Mouse (Mus musculus): ENCODE data around the gene Slc16a8. TPM values are rescaled to one million over a fixed set of nuclear protein-coding genes. Genes with fewer than 3 reads are reported as not detected.
"Not testable (repeated sequence)": the region's sequence is repeated elsewhere in the genome, so short reads cannot be mapped to it uniquely, and the experiment has no call there.

Gene Slc16a8
- total RNA-seq, 2 experiments from 2014 or later: not detected

GRCm38 (mm10) chr15:79263726-79264125 lies 9.2 kb upstream of the Slc16a8 start:
- DNase-seq (ENCODE audit: low spot score in 2 of 2): no peak

- no peak for DNase-seq (ENCODE audit: low spot score in 2 of 2)
Measured at GRCm38 (mm10) chr15:79262786-79263309, 8.3 kb upstream of the Slc16a8 start.

- DNase-seq (ENCODE audit: low spot score in 2 of 2): peak in 1 of 2 experiments; percentile 22
Measured at GRCm38 (mm10) chr15:79262375-79262774, 7.8 kb upstream of the Slc16a8 start.

- DNase-seq (ENCODE audit: low spot score in 2 of 2): no peak
Measured at GRCm38 (mm10) chr15:79261757-79262156, 7.2 kb upstream of the Slc16a8 start.

- peak; percentile 46 to 63 for DNase-seq (ENCODE audit: low spot score in 2 of 2)
Measured at GRCm38 (mm10) chr15:79261095-79261725, 6.6 kb upstream of the Slc16a8 start.

GRCm38 (mm10) chr15:79258521-79258920 lies 4.0 kb upstream of the Slc16a8 start:
- DNase-seq (ENCODE audit: low spot score in 2 of 2): no peak

DNA sequence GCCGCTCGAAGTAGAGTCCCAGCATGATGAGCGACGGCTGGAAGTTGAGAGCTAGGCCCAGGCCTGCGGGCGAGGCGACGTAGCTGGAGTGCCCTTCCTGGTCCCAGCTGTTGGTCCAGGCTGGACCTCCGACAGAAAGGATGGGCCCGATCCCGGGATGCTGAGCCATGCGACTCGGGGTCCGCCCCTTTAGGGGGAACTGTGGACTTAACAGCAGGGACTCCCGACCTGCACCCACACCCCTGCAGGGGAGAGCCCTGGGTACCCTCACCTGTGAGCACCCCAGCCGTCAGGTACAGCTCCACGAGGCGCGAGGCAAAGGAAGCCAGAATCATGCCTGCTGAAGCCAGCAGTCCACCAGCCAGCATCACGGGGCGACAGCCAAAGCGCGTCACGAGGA lies 2.0 kb downstream of the Slc16a8 start:
- no peak for DNase-seq (ENCODE audit: low spot score in 2 of 2)

DNA sequence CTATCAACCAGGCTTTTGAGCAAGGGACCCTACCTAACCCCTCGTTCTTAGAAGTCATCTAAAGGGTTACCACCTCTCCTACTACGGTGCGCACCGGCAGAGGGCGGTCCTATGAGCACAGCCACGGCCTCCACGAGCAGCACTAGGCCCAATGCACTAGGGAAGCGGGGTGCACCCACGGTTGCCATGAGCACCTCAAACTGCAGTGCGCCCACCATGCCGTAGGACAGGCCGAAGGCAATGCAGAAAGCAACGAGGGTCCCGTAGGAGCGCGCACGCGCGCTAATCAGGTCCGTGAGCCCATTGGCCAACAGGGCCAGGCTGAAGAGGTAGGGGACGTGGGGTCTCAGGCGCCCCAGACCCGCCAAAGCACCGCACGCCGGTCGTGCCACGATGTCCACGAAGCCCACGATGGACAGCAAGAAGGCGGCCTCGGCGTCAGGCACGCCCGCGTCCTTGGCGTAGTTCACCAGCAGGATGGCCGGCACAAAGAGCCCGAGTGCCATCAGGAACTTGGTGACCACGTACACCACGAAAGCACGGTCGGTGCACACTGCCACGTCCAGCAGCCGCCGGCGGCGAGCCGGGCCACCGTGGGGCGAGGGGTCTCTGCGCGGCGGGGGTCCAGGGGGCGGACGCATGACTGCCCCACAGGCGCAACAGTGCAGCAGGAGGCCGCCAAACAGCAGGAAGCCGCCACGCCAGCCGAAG lies 2.6 kb downstream of the Slc16a8 start:
- peak in 1 of 2 experiments; percentile 28 for DNase-seq (ENCODE audit: low spot score in 2 of 2)

- peak in 1 of 2 experiments; percentile 34 for DNase-seq (ENCODE audit: low spot score in 2 of 2)
Measured at GRCm38 (mm10) chr15:79251168-79251567, 3.4 kb downstream of the Slc16a8 start.

GRCm38 (mm10) chr15:79250236-79250635 lies 4.3 kb downstream of the Slc16a8 start:
- DNase-seq (ENCODE audit: low spot score in 2 of 2): no peak

DNA sequence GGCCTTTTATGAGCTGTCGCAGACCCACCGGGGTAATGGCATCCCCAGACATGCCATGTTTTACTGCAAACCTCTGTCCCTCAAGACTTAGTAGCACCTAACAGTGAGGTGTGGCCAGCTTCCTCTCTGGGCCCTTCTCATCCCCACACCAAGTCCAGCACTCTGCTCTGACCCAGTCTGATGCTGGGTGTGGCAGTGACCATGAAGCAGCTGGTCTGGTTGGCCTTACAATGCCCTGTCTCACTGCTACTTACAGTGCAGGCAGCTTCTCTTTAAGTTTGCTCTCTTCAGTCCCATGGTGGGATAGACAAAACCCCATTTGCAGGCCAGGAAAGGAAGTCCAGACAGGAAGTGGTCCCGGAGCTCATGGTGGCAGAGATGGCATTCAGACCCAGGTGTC lies 9.2 kb downstream of the Slc16a8 start:
- DNase-seq (ENCODE audit: low spot score in 2 of 2): no peak

DNA sequence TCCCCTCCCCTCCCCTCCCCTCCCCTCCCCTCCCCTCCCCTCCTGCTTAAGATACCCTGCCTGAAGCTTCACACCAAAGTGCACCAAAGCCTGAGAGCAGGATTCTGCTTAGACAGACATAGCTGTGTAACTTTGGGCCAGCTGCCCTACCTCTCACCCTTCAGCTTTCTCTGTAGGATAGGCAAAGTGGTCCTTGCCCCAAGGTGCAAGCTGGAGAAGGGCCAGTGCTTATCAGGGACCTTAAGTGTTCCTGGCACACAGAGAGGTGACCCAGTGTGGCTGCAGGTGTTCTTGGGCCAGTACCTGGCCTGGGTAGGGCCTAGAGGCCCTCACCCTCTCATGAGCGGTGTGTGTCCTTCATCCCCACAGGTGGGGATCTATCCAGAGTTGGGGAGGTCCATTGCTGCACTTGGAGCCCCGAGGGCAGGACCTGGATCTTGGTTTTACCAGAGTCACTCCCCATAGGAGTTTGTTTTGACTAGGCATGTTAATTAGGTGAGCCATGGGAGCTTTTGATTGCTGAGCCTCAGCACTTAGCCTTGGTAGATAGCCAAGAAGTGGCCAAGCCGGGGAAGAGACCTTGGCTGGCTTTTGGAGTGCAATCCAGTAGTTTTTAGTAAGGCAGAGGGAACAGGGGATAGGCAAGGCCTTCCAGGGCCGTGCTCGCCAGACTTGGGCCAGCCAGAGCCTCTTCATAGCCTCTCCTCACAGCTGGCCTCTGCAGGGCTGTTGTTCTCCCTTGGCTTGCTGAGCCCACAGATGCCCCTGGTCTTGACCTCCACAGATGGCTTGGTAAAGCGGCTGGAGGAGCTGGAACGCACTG lies 10.3 kb downstream of the Slc16a8 start:
- no peak for DNase-seq (ENCODE audit: low spot score in 2 of 2)

GRCm38 (mm10) chr15:79243234-79244042 lies 11.1 kb downstream of the Slc16a8 start:
- DNase-seq (ENCODE audit: low spot score in 2 of 2): peak; percentile 98 to 99

DNA sequence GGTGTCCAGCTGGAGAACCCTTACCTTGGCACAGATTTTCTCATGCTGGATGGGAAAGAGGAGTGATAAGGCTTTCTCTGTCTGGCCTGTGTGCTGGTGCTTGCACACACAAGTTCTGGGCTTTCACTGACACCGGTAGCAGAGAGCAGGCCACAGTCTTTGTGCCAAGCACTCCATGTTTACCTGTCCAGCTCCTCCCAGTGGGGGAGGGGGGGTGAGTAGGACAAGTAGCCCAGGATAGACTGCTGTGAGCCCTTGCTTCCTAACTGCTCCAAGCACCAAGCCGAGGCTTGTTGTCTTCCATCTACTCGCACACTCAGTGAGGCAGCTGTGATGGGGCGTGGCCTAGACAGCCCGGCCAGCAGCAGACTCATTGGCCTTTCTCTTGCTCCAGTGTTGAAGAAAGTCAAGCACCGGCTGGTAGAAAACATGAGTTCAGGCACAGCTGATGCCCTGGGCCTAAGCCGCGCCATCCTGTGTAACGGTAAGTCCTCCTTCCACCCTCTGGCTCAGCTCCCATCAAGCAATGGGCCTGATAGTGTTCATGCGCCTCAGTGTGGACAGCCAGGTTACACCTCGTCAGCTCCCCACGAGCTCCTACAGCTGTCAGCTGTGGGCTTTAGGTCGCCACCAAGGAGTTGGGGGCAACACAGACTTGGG lies 11.9 kb downstream of the Slc16a8 start:
- no peak for DNase-seq (ENCODE audit: low spot score in 2 of 2)

DNA sequence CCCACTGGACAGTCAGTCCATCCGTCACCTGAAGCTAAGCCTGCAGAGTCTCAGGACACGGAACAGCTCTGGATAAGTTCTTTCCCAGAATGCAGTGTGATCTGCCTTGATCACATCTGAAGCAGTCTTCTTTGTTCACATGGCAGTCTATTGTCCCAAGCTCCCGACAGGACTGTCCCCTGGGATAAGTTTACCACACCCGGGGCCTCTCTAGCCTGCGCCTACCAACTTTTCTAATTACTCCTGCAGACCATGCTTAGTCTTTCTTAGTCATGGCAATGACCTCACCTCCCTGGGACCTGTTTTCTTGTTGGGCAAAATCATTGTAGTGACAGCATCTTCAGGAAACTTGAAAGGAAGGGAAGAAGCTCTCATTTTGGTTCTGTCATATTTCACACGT lies 16.5 kb downstream of the Slc16a8 start:
- no peak for DNase-seq (ENCODE audit: low spot score in 2 of 2)

DNA sequence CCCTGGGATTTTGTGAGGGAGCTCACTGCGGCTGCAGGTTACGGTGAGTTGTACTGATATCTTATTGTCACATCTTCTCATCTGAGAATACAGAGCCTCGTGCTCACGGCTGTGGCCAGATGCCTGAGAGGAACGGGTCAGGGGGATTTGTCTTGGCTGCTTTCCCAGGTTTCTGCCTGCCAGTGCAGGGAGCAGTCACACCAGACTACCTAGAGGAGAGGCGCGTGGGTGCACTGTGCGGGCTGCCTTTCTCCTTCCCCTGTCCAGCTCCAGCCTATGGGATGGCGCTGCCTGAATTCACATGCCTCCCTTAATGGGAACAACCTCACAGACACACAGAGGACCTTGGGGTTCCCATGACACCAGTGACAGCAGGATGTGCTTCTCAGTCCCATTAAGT lies 19.3 kb downstream of the Slc16a8 start:
- DNase-seq (ENCODE audit: low spot score in 2 of 2): no peak

DNA sequence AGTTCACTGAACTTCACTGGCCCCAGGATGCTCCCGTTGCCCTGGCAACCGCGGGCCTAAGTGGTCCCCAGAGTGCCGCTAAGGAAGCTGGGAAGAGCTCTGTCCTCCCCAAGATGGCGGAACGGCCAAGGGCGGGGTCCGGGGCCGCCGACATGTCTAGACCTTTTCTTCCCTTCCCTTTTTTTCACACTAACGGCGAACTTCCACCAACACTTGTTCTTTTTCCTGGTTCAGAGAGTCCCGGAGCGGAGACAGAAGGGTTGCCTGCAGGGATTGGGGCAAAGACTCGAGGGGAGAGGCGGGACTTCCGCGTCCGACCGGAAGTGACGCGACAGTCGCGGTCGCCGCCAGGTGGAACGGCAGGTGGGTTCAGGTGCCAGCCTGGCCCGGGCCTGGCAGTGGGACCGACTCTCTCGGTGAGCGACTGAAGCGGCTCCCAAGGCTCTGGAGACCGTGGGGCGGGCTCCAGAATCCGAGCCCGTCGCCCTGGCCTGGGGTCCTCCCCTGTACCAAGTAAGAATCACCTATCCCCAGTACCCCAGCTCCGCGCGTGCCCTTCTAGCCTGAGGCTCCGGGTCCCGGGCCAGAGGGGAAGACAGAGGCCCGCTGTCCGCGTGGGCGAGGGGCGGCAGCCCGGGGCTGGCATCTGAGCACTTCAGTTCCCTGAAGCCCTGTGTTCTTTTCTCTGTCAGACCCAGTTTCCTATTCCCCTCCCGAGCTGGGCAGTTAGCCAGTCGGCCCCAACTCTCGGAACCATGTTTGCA lies 25.3 kb downstream of the Slc16a8 start, which contains the start of the genes Pick1 and Gm49486:
Gene Pick1 (plus strand): TSS at position 116 of the 764 bp plus-strand sequence.
Gene Gm49486 (plus strand): TSS at position 334 of the 764 bp plus-strand sequence.
- DNase-seq (ENCODE audit: low spot score in 2 of 2): peak; percentile 81 to 82

DNA sequence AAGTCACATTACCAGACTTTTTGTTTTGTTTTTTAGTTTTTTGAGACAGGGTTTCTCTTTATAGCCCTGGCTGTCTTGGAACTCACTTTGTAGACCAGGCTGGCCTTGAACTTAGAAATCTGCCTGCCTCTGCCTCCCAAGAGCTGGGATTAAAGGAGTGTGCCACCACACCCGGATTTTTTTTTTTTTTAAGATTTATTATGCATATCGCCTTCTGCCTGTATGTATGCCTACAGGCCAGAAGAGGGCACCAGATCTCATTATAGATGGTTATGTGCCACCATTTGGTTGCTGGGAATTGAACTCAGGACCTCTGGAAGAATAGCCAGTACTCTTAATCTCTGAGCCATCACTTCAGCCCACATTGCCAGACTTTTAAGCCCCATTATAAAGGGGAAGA lies 28.8 kb downstream of the Slc16a8 start:
- DNase-seq (ENCODE audit: low spot score in 2 of 2): not testable (repeated sequence)

GRCm38 (mm10) chr15:79224685-79225084 lies 29.9 kb downstream of the Slc16a8 start:
- DNase-seq (ENCODE audit: low spot score in 2 of 2): peak; percentile 83 to 95

Measured in left cerebral cortex, adult 18-20 months (tissue).